Mouse (Mus musculus): ENCODE measurements around the gene Trap1. TPM values are rescaled to one million over a fixed set of nuclear protein-coding genes. Genes with fewer than 3 reads are reported as not detected.
"Not testable (repeated sequence)": the region's sequence is repeated elsewhere in the genome, so short reads cannot be mapped to it uniquely, and the experiment has no call there.

Trap1 gene
- polyA plus RNA-seq, 3 experiments from 2014 or later: 56.4 to 82.6 (median 68.1) TPM

DNA sequence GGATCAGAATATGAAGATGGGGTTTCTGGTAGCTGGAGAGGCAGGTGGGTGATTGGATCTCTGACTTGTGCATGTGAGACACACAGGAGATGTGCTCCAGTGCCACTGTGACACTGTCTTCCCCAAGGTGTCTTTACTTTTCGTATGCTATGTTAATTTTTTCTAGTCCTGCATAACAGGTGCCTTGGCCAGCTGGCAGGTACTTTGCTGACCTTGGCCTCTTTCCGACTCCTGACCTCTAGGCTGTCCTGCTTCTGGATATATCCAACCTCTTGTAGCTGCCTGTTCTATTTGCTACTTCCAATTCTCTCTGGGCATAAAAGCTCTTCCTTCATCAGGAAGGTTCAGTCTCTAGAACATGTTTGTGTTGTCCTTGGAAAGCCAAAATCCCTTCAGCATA is 42.1 kb downstream of the Trap1 start:
- no peak for ATAC-seq

DNA sequence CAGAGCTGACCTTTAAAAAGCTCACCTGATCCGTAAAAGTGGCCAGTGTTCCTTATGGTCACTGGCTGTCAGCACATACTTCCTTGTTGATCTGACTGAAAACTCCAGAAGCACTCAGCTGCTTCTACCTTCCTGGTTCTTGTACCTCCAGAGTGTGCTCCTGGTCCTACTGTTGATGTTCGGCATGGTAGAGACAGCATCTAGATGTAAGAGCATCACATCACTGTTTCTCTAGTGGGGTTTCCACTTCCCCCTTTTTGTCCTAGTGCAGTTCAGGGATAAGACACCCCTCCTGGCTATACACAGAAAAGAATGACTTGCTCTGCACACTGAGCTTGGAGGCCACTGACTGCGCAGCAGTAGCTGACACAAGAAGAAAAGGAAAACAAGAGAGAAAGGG is 43.2 kb downstream of the Trap1 start:
- ATAC-seq: no peak

DNA sequence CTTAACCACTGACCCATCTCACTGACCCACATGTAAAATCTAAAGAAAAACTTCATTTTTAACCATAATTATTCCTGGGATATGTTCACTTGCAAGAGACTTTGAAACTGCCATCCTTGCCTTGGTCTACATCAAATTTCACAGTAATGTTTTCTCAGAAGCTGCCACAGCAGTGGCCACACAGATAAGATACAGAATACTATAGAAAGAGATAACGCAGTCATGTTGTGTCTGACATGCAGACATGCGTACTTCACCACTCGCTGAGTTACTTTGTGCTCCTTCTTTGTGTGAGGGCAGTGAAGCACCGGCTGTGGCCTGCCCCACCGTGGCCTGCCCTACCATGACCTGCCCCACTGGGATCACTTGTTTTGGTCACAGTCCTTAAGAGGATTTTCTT is 43.7 kb downstream of the Trap1 start:
- ATAC-seq: no peak

DNA sequence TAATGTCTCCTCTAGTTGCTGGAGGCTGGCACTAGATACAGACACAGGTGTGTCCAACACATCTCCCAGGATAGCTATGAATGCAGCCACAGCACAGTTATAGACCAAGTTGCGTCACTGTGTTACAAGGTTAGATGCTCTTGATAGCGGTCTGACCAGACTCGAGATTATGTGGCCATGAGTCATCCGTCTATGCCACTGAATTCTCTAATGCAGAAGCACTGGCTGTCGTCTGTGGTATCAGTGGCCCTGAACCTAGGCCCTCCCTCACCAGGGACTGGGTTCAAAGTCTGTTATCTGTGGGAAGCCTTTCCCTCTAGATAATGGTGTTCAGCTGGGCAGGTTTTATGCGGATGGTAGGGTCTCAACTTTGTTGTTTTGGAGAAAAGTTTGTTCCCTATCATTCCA is 45.3 kb downstream of the Trap1 start:
- ATAC-seq: no peak

DNA sequence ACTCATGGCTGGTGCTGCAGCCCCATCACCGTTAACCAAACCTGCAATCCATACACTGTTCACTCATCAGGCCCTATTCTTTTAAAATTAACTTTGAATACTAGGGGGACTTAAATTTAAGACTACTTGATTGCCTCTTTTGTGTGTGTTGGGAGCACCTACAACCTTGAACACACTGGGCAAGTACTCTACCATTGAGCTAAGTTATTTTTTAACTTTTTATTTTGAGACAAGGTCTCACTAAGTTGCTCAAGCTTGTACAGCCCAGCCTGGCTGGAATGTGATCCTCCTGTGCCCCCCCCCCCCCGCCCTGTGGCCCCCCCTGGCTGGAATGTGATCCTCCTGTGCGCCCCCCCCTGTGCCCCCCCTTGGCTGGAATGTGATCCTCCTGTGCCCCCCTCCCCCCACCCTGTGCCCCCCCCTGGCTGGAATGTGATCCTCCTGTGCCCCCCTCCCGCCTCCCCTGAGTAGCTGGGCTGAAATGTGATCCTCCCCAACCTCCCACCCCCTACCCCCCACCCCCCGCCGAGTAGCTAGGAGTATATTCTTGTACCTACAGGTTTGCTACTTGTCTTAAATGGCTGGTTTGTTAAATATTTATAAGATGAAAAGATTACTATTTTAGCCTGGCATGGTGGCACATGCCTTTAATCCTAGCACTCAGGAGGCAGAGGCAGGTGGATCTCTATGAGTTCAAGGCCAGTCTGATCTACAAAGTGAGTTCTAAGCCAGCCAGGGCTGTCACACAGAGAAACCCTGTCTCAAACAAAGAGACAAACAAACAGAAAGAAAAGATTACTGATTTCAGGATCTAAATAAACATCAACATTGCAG is 46.0 kb downstream of the Trap1 start:
- no peak for ATAC-seq

DNA sequence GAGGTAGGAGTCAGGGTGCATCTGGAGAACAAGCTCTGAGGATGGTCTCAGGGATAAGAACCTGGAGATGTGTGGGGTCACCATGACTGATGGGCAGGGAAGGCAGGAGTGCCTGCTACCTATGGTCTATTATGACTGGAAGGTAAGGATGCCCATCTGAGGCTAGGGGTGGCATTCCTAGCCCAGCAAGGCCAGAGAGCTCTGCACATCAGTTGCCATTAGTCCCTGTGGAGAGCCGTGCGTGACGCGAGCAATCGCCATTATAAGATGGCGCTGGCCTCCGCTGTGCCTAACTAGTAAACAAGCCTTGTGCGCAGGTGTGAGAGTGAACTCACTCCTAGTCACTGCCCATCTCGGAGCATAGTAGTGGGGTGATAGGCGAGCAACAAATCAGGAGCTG is 47.1 kb downstream of the Trap1 start:
- no peak for ATAC-seq

DNA sequence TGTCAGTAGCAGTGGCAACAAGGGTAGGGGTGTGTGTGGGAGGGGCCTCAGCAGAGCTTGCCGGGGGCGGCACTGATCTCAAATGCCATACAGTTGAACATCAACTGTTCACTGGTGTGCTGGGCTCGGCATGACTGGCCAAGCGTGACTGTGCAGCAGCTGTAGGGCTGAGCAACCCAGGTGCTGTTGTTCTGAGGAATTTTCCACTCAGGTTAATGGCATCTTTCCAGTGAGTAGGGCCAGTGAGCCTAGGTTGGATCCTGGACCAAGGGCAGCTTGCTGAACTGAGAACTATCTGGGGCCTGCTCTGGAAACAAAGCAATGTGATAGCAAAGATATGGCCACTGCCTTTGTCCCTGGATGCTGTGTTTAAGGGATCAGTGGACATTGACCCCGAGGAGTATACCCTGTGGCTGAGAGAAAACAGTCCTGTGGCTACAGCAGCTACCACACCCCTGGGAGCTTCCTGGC is 48.2 kb downstream of the Trap1 start:
- ATAC-seq: no peak

DNA sequence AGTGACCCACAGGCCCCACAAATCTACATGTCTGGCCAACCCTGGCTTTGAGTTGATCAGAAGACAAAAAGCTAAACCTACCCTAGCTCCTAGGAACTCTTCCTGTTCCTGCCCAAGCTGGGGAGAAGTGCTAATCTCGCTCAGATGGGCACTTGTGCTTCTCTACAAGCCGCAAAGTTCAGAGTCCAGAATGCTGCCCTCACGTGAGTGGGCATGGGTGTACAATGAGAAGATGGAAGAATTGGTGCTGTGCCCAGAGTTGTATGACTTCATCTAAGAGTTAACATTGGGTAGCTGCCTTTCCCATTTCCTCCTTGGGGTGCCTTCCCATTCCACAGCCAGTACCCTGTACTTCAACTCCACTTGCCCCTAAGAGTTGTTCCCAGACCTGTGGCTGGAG is 50.4 kb downstream of the Trap1 start:
- no peak for ATAC-seq

DNA sequence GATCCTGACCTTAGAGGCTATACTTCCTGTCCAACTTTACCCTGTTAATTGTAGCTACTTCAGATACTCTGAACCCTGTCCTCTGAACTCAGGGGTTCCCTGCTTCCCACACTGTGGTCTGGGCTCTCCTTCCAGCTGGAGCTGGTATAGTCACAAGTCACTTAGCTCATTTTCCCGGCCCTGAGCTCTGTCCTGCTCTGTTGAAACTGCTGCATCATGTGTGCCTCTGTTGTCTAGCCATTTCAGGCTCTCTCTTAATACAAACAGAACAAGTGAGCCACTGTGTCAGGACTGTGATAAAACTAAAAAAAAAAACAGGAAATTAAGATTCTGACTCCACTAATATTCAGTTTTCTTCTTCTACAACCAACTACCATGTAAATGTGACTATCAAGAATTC is 51.0 kb downstream of the Trap1 start:
- no peak for ATAC-seq

DNA sequence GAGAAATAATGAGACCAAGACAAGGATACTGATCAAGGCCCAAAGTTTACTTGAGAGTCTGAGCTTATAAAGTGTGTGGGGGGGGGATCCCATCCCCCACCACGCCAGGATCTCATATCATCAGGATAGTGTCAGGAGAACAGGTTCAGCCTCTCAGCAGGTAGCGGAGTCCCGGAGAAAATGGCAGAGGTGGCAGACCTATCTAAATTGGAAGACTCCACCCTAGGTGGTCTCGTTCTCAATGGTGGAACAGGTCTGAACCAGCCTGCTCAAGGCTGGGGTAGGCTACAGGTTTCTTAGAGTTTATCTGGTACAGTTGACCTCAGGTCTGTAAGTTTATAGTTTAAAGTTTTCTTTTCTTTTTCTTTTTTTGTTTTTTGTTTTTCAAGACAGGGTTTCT is 54.9 kb downstream of the Trap1 start:
- ATAC-seq: no peak

DNA sequence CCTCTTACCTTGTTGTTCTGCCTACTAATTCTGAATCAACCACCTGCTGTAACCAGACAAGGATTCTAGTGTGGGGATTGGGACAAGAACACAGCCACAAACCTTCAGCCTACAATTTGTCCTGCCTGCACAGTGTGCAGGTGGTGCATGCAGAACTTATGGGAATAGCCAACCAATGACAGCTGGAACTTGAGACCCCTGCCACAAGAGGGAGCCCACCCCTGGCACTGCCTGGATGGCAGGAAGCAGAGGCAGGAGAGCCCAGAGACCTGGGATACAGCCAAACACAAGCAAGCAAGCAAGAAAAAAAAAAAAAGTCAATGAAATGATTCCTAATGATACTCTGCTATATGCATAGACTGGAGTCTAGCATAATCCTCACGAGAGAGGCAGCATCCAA is 56.4 kb downstream of the Trap1 start:
- no peak for ATAC-seq

DNA sequence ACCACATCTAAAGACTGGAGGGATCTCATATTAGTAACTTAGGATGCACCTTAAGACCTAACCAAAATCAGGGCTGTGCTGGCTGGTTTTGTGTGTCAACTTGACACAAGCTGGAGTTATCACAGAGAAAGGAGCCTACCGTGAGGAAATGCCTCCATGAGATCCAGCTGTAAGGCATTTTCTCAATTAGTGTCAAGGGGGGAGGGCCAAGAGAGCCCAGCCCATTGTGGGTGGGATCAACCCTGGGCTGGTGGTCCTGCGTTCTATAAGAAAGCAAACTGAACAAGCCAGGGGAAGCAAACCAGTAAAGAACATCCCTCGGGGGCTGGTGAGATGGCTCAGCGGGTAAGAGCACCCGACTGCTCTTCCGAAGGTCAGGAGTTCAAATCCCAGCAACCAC is 60.2 kb downstream of the Trap1 start:
- not testable (repeated sequence) for ATAC-seq

DNA sequence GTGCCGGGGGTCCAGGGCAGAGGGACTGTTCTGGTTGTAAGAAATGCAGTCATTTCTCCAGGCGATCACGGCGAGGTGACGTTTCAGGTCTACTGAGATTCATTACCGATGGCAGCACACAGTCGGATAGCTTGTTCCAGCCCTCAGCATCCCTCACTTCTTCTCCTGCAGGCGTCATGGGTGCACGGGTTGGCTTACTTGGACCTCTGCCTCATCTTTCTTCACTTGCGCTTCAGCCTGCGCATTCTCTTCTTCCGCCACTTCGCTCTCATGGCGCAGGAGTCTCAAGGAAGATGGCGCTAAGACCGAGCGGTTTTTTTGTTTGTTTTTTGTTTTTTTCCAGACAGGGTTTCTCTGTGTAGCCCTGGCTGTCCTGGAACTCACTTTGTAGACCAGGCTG is 60.8 kb downstream of the Trap1 start:
- ATAC-seq: not testable (repeated sequence)

DNA sequence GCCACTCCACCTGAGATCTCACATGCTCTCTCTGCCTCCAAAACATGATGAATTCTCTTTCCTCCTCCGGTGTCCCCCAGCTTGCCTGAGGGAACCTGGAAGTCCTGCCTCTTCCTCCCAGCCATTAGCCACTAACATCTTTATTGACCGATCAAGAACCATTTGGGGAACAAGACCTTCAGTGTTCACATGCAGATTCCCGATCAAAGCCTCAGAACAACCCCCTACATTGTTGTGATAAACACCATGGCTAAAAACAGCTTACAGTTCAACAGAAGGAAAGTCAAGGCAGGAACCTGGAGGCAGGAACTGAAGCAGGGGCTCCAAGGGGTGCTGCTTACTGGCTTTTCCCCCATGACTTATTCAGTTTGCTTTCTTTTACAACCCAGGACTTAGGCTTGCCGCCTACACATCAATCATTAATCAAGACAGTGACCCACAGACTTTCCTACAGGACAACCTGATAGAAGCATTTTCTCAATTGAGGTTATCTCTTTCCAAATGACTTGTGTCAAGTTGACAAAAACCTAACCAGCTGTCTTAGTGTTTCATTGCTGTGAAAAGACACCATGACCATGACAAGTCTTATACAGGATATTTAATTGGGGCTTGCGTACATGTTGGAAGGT is 63.5 kb downstream of the Trap1 start:
- ATAC-seq: no peak

DNA sequence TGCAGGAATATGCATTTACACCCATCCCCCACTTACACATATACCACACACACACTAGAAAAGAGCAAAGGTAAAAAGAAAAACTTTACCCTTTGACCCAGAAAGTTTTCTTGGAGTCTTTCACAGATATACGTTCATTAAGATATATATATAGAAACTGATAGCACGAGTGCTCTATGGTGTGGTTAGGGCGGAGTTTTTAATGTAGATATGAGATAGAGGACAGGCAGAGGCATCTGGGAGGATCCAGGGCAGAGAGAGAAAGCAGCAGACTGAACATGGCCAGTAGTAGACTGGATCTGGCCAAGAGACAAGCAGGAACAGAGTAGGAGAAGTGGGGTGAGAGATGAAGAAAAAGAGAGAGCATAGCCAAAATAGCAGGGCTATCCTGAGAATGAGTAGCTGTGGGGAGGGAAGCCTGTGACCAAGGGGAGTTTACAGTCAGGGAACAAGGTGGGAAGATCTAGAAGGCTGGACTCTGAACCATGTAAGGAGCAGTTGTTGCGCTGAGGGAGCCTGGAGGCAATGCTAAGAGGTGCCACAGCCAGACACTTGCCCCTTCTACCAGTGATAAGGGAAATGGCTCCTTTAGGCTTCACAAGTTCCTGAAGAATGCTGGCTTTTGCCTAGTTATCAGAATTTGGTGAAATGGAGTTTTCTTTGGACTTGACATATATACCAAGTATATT is 64.6 kb downstream of the Trap1 start:
- no peak for ATAC-seq

DNA sequence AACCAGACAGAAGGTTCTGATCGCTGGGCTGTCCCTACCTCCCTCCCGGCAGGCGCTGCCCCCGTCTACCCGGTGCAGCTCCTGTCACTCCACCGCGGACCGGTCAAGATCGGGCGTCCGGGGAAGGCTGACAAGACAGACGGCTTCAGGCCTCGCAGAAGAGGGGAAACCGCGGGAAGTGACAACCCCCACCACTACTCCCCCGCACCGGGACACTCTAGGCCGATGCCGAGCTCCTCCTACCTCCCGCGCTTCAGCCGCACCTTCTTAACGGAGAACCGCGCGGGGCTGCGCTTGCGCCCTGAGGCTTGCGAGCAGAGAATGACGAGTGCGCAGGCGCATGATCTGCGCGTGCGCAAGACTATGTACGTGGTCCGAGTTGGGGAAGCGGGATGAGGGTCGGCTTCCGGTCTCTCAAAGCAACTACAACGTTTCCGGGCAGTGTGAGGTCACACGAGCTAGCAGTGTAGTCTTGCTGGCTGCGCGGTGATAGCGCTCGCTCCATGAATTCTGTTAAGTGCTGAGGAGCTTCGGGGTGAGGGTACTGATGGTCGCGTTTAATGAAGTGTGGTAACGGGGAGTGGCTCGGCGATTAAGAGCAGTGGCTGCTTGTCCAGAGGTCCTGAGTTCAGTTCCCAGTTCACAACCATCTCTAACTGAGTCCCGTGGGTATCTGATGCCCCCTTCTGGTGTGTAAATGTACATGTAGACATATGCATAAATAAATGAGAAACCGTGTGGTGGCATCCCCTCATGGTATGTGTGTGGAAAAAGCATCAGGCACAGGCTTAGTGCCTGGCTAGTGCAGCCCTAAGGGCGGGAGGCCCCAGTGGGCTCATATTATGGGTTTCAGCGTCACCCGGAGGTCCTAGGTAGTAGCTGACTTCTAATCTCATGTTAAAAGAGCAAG is 73.9 kb downstream of the Trap1 start, which contains the start of gene Slx4:
Slx4 (minus strand) TSS at position 282 of the 910 bp plus-strand sequence.
- peak; percentile 91 for ATAC-seq

Other genes starting within 250 kb of the Trap1 start
- gene Olfr15, start 246.9 kb downstream of the Trap1 start, polyA plus RNA-seq (2017; shearing (Covaris generic)): not detected
- under 1 TPM; 0.48 to 0.80 (median 0.52) TPM for gene Zfp174, start 230.6 kb downstream of the Trap1 start, polyA plus RNA-seq (2017; shearing (Covaris generic))
- 100 to 1,000 TPM; 106 to 119 (median 107) TPM for gene Naa60, start 205.5 kb downstream of the Trap1 start, polyA plus RNA-seq (2017; shearing (Covaris generic))
- 10 to 100 TPM; 11.4 to 14.1 (median 12.6) TPM for gene Zfp597, start 193.3 kb downstream of the Trap1 start, polyA plus RNA-seq (2017; shearing (Covaris generic))
- 1 to 10 TPM; 3.2 to 5.6 (median 3.9) TPM for gene Gm20695, start 193.2 kb downstream of the Trap1 start, polyA plus RNA-seq (2017; shearing (Covaris generic))
- 10 to 100 TPM in 1 of 3 experiments, 1 to 10 TPM in 2; 7.4 to 11.7 (median 9.6) TPM for gene 1700037C18Rik, start 169.1 kb downstream of the Trap1 start, polyA plus RNA-seq (2017; shearing (Covaris generic))
- 10 to 100 TPM; 24.9 to 44.3 (median 33.9) TPM for gene Cluap1, start 169.0 kb downstream of the Trap1 start, polyA plus RNA-seq (2017; shearing (Covaris generic))
- 10 to 100 TPM; 58.8 to 82.4 (median 67.8) TPM for gene Nlrc3, start 101.2 kb downstream of the Trap1 start, polyA plus RNA-seq (2017; shearing (Covaris generic))
- gene Slx4, start 74.1 kb downstream of the Trap1 start, polyA plus RNA-seq (2017; shearing (Covaris generic)): 10 to 100 TPM; 15.0 to 28.4 (median 15.6) TPM
- 10 to 100 TPM in 1 of 3 experiments, 1 to 10 TPM in 2; 2.8 to 10.9 (median 5.0) TPM for gene Dnase1, start 40.9 kb downstream of the Trap1 start, polyA plus RNA-seq (2017; shearing (Covaris generic))
- gene Crebbp, start 136.2 kb upstream of the Trap1 start, polyA plus RNA-seq (2017; shearing (Covaris generic)): 10 to 100 TPM; 54.1 to 77.8 (median 69.3) TPM